Mouse (Mus musculus): ENCODE measurements at regions not wholly inside any gene's neighbourhood (a gene's known extent, or its start where the extent isn't known, plus 50 kb on each side); places are given as distances from the start of the nearest gene placed in this dataset.

GRCm38 (mm10) chr6:10970587-10971138 is 936.6 kb downstream of the Ndufa4 start:
- DNase-seq, result peak; percentile 20 to 22

GRCm38 (mm10) chr6:10969841-10970536 is 937.3 kb downstream of the Ndufa4 start:
- DNase-seq, result peak; percentile 16 to 21

DNA sequence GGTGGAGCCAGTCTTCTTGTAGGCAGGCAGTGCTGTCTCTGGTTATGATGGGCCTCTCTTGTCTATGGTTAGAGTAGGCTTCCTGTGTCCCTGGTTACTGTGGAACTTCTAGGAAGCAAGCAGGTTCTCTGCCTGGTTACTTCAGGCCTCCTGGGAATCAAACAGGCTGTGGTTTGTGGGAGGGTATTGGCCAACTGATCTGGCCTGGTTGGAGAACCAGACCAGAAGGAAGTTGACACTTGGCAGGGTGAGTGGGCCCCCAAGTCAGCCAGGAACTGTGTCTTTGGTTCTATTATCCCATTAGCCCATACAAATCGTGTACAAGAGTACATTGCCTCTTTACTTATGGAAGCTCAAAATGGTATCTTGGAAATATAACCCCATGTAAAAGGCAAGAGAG is 963.8 kb downstream of the Ndufa4 start:
- DNase-seq, result no peak

- DNase-seq, result no peak
These were observed 965.8 kb downstream of the Ndufa4 start for GRCm38 (mm10) chr6:10941470-10941869.

Data from cerebellum, postnatal 25 days (tissue).